Mouse (Mus musculus): ENCODE measurements around the gene Rsu1. TPM values are rescaled to one million over a fixed set of nuclear protein-coding genes. Genes with fewer than 3 reads are reported as not detected.

The Rsu1 gene
- total and polyA plus RNA-seq, 2 experiments from 2014 or later, result 85.8 to 114 TPM

DNA sequence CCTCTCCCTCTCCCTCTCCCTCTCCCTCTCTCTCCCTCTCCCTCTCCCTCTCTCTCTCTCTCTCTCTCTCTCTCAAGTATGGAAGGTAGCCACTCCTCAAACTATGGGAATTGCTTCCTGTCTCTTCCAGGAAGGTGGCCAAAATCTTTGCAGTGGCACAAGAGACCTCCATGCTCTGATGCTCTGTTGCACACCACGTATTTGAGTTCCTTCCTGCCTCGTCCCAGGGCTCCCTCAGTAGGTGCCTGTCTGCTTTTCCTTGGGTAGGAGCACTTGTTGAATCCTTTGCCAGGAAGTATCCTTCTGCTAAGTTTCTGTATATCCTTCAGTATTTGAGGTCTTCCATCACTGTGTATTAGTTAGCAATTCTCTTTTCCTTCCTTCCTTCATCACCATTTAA, 166.8 kb downstream of the Rsu1 start:
- no peak for DNase-seq (ENCODE audit: low spot score)
- Histone ChIP-seq H3K27ac (ENCODE audit: low read depth, low read length) (no peak overlapping the region), H3K9me3 (ENCODE audit: low read length) (no peaks in the 10 kb centered on the region), H3K36me3 (ENCODE audit: insufficient read depth, low read length) (no peaks in the 10 kb centered on the region), H3K9ac (replicated peaks; ENCODE audit: low read length, poor library complexity, severe bottlenecking) (no peak overlapping the region), H3K4me2 (ENCODE audit: low read depth, low read length, poor library complexity, severe bottlenecking) (no peak overlapping the region), H3K27me3 (ENCODE audit: insufficient read depth, low read length) (no peaks in the 10 kb centered on the region), H3K4me1 (ENCODE audit: insufficient read depth, low read length) (no peaks in the 10 kb centered on the region), H3K4me3 (ENCODE audit: low read depth, low read length) (no peak overlapping the region)
- 30% methylated on average over 2 of the region's 2 CpGs for WGBS
- ATAC-seq (ENCODE audit: low FRiP score), result no peak
- TF ChIP-seq CTCF (IDR thresholded peaks at IDR 0.05), result no peak

GRCm38 (mm10) chr2:13103797-13104200, 167.4 kb downstream of the Rsu1 start:
- WGBS, result 73% methylated on average over 7 of the region's 7 CpGs
- H3K27me3 ChIP-seq (ENCODE audit: insufficient read depth, low read length), result no peaks in the 10 kb centered on the region
- no peaks in the 10 kb centered on the region for H3K36me3 ChIP-seq (ENCODE audit: insufficient read depth, low read length)
- no peak overlapping the region for H3K9ac ChIP-seq (replicated peaks; ENCODE audit: low read length, poor library complexity, severe bottlenecking)
- no peak for TF ChIP-seq CTCF (IDR thresholded peaks at IDR 0.05)
- no peak for ATAC-seq (ENCODE audit: low FRiP score)
- H3K27ac ChIP-seq (ENCODE audit: low read depth, low read length), result no peak overlapping the region
- no peak overlapping the region for H3K4me2 ChIP-seq (ENCODE audit: low read depth, low read length, poor library complexity, severe bottlenecking)
- no peak overlapping the region for H3K4me3 ChIP-seq (ENCODE audit: low read depth, low read length)
- H3K4me1 ChIP-seq (ENCODE audit: insufficient read depth, low read length), result no peaks in the 10 kb centered on the region
- H3K9me3 ChIP-seq (ENCODE audit: low read length), result no peaks in the 10 kb centered on the region
- DNase-seq (ENCODE audit: low spot score), result no peak

DNA sequence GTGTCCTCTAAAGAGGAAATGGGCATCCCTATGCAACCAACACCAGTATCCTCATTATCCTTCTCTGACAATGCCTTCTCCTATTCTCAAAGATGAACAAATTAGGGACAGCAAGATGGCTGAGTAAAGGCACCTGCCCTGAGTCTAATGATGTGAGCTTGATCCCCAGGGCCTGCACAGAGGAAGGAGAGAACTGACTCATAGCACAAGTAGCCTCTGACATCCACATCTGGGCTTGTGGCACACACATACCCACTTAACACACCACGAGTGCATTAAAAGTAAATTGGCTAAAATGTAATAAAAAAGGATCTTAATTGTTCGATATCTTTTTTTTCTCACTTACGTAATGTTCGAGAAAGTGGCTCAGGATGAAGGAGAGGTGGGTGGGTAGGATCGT, 177.2 kb downstream of the Rsu1 start:
- no peak for TF ChIP-seq CTCF (IDR thresholded peaks at IDR 0.05)
- WGBS, result 94% methylated on average over 5 of the region's 5 CpGs
- no peak overlapping the region for H3K4me2 ChIP-seq (ENCODE audit: low read depth, low read length, poor library complexity, severe bottlenecking)
- H3K4me1 ChIP-seq (ENCODE audit: insufficient read depth, low read length), result no peaks in the 10 kb centered on the region
- H3K4me3 ChIP-seq (ENCODE audit: low read depth, low read length), result no peak overlapping the region
- no peak overlapping the region for H3K9ac ChIP-seq (replicated peaks; ENCODE audit: low read length, poor library complexity, severe bottlenecking)
- no peaks in the 10 kb centered on the region for H3K9me3 ChIP-seq (ENCODE audit: low read length)
- ATAC-seq (ENCODE audit: low FRiP score) (no peak), DNase-seq (ENCODE audit: low spot score) (no peak)
- H3K36me3 ChIP-seq (ENCODE audit: insufficient read depth, low read length), result no peaks in the 10 kb centered on the region
- H3K27ac ChIP-seq (ENCODE audit: low read depth, low read length), result no peak overlapping the region
- H3K27me3 ChIP-seq (ENCODE audit: insufficient read depth, low read length), result no peaks in the 10 kb centered on the region

- no peak overlapping the region for H3K4me3 ChIP-seq (ENCODE audit: low read depth, low read length)
- no peak overlapping the region for H3K9ac ChIP-seq (replicated peaks; ENCODE audit: low read length, poor library complexity, severe bottlenecking)
- no peaks in the 10 kb centered on the region for H3K4me1 ChIP-seq (ENCODE audit: insufficient read depth, low read length)
- no peaks in the 10 kb centered on the region for H3K36me3 ChIP-seq (ENCODE audit: insufficient read depth, low read length)
- no peak for TF ChIP-seq CTCF (IDR thresholded peaks at IDR 0.05)
- 86% methylated on average over 1 of the region's 1 CpGs for WGBS
- no peak overlapping the region for H3K4me2 ChIP-seq (ENCODE audit: low read depth, low read length, poor library complexity, severe bottlenecking)
- ATAC-seq (ENCODE audit: low FRiP score), result no peak
- DNase-seq (ENCODE audit: low spot score), result no peak
- H3K27ac ChIP-seq (ENCODE audit: low read depth, low read length), result no peak overlapping the region
- H3K27me3 ChIP-seq (ENCODE audit: insufficient read depth, low read length), result no peaks in the 10 kb centered on the region
- no peaks in the 10 kb centered on the region for H3K9me3 ChIP-seq (ENCODE audit: low read length)
These were observed 177.6 kb downstream of the Rsu1 start for GRCm38 (mm10) chr2:13093570-13093969.

GRCm38 (mm10) chr2:13091399-13092015, 179.7 kb downstream of the Rsu1 start:
- Histone ChIP-seq H3K27ac (ENCODE audit: low read depth, low read length) (no peak overlapping the region), H3K4me1 (ENCODE audit: insufficient read depth, low read length) (no peaks in the 10 kb centered on the region), H3K9me3 (ENCODE audit: low read length) (no peaks in the 10 kb centered on the region), H3K27me3 (ENCODE audit: insufficient read depth, low read length) (no peaks in the 10 kb centered on the region), H3K4me2 (ENCODE audit: low read depth, low read length, poor library complexity, severe bottlenecking) (no peak overlapping the region), H3K4me3 (ENCODE audit: low read depth, low read length) (no peak overlapping the region), H3K36me3 (ENCODE audit: insufficient read depth, low read length) (no peaks in the 10 kb centered on the region), H3K9ac (replicated peaks; ENCODE audit: low read length, poor library complexity, severe bottlenecking) (no peak overlapping the region)
- 94% methylated on average over 5 of the region's 5 CpGs for WGBS
- no peak for DNase-seq (ENCODE audit: low spot score)
- ATAC-seq (ENCODE audit: low FRiP score), result no peak
- TF ChIP-seq CTCF (IDR thresholded peaks at IDR 0.05), result no peak

DNA sequence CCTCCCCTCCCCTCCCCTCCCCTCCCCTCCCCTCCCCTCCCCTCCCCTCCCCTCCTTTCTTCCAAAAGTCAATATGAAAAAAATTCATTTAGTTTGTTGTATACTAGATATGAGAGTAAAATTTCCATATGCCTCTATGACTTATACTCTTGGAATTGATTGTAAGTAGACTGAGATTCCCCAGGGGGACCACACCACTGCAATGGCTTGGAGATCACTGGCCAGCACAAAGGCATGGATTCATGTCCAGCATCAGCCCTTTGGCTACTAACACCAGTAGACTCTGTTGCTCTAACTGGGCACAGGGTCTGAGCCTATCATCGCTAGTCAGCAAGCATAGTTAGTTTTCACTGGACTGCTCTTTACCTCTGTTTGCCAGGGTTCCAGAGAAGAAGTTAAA, 180.4 kb downstream of the Rsu1 start:
- no peak for TF ChIP-seq CTCF (IDR thresholded peaks at IDR 0.05)
- Histone ChIP-seq H3K4me2 (ENCODE audit: low read depth, low read length, poor library complexity, severe bottlenecking) (no peak overlapping the region), H3K4me3 (ENCODE audit: low read depth, low read length) (no peak overlapping the region), H3K27ac (ENCODE audit: low read depth, low read length) (no peak overlapping the region), H3K36me3 (ENCODE audit: insufficient read depth, low read length) (no peaks in the 10 kb centered on the region), H3K27me3 (ENCODE audit: insufficient read depth, low read length) (no peaks in the 10 kb centered on the region), H3K9ac (replicated peaks; ENCODE audit: low read length, poor library complexity, severe bottlenecking) (no peak overlapping the region), H3K4me1 (ENCODE audit: insufficient read depth, low read length) (no peaks in the 10 kb centered on the region), H3K9me3 (ENCODE audit: low read length) (no peaks in the 10 kb centered on the region)
- DNase-seq (ENCODE audit: low spot score) (no peak), ATAC-seq (ENCODE audit: low FRiP score) (no peak)
- WGBS, result 97% methylated on average over 1 of the region's 1 CpGs

All from midbrain, postnatal 0 days (tissue).